Mouse (Mus musculus) adrenal gland, postnatal 36 days (tissue): ENCODE results near the gene Lmln. TPM values are rescaled to one million over a fixed set of nuclear protein-coding genes. Genes with fewer than 3 reads are reported as not detected.
"Not testable (repeated sequence)": the region's sequence is repeated elsewhere in the genome, so short reads cannot be mapped to it uniquely, and the experiment has no call there.

Experiments
- DNase-seq, 2 experiments: peaks; one replicate each; pipeline ENCODE4 v3.0.0; 2021; ENCODE audit warnings: mixed read lengths in 1 of 2
- total RNA-seq, 2 experiments: library from RNA; stranded (reverse); gene quantifications; 2 replicates each; pipeline ENCODE4 v1.2.3; 2021

The Lmln gene
- total RNA-seq, 2 experiments from 2014 or later, result 12.9 TPM

GRCm38 (mm10) chr16:33056786-33057185, 5.5 kb upstream of the Lmln start:
- peak; percentile 34 to 37 for DNase-seq

GRCm38 (mm10) chr16:33058033-33058432, 4.3 kb upstream of the Lmln start:
- DNase-seq, result no peak

DNA sequence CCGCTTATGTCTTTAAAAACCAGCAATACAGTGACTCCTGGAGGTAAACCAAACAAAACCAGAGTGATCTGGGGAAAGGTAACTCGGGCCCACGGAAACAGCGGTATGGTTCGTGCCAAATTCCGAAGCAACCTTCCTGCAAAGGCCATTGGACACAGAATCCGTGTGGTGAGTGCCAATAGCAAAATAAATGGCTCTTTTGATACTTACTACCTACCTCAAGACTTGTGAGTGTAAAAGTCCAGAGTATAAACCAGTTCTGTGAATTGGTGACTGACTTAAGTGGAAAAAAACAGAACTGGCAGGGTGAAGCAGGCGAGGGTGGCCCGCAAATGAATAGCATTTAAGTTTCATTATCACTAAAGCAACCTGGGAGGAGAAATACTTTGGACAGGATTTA, 3.7 kb upstream of the Lmln start:
- DNase-seq, result not testable (repeated sequence)

DNA sequence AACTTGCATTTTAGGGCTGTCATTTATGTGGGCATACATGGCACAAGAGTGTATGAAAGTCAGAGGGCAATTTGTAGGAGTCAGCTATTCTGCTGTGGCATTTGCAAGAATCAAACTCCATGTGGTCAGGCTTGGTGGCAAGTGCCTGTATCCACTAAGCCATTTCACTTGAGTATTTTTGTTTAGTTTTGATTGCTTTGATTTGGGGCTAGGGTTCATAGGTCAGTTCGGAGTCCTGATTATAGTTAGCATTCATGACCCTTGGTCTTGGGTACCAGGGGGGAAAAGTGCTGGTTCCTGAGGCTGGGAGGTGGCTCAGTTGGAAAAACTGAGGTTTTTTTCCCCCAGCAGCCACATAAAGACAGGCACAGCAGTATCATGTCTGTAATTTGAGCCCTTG, 2.9 kb upstream of the Lmln start:
- DNase-seq, result no peak

DNA sequence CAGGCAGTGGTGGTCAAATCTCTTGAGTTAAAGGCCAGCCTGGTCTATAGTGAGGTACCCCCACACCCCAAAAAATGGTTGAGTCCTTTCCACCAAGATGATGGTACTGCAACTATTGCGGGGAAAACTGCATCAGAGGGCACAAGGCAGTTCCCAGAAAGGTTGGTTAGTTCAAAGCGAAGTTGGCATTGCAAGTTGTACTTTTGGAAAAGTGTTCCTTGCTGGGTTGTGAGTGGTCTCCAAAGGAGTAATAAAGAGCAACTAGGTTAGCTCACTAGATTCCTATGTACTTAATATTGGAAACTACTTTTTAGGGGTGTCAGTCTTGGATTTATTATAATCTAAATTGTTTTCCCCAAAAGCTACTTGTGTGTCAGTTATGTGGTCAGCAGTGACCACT, 1.4 kb upstream of the Lmln start:
- DNase-seq, result no peak

- DNase-seq, result no peak
Observed at GRCm38 (mm10) chr16:33061400-33061799, 921 bp upstream of the Lmln start.

- DNase-seq, result peak; percentile 75 to 79
Observed at GRCm38 (mm10) chr16:33062682-33063131, 386 bp downstream of the Lmln start.

DNA sequence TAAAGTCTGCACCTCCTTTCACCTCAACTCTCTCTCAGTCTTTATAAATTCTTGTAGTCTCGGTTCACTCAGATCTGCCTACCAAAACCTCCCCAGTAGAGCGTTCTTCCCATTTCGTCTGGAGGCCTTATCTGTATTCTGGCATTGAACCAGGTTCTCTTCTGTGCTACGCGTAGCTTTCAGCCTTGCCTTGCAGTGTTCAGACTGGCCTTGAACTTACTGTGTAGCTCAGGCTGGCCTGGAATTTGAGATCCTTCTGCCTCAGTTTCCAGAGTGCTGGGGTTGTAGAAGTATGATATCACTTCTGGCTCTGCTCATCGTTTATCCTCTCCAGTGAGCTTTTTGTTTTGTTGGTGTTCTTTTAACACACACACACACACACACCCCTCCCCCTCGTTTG, 946 bp downstream of the Lmln start:
- DNase-seq, result peak in 1 of 2 experiments; percentile 32

- DNase-seq, result no peak
Observed at GRCm38 (mm10) chr16:33064636-33065035, 2.3 kb downstream of the Lmln start.

DNA sequence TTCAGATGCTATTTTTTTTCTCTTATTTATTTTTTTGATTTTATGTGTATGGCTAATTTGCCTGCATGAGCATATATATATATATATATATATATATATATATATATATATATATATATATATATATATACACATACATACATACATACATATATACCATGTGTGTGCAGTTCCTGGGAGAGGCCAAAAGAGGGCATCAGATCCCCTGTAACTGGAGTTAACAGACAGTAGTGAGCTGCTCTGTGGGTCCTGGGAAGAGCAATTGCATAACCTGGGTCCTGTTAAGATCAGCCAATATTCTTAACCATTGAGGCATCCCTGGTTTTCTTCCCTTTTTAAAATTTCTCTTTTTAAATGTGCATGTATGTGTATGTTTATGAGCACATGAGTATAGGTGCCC, 8.6 kb downstream of the Lmln start:
- DNase-seq, result no peak

GRCm38 (mm10) chr16:33072871-33073557, 10.7 kb downstream of the Lmln start:
- no peak for DNase-seq

- DNase-seq, result no peak
Observed at GRCm38 (mm10) chr16:33074967-33075366, 12.6 kb downstream of the Lmln start.

- peak; percentile 47 to 60 for DNase-seq
Observed at GRCm38 (mm10) chr16:33076078-33076477, 13.8 kb downstream of the Lmln start.

DNA sequence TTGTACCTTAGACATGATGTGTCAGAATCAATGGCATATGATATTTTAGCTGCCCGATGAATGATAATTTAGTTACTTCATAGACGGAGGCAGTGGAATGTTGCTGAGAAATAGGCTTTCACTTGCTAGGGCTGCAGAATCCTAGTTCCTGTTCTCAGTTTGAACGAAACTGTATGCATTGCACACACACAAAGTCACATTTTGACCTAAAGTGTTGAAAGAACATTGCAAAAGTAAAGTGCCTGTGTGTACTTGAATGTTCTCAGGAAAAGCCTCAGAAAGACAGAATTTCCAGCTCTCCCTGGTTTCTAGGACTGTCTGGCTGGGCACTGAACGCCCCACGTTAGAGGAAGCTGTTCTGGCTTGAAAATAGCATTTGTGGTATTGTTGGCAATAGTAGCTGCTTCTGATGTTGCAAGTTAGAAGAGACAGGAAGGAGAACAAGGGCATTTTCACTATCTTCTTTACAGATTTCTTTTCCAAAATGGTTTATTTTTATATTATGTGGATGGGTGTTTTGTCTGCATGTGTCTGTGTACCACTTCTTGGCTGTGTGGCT, 14.8 kb downstream of the Lmln start:
- no peak for DNase-seq

DNA sequence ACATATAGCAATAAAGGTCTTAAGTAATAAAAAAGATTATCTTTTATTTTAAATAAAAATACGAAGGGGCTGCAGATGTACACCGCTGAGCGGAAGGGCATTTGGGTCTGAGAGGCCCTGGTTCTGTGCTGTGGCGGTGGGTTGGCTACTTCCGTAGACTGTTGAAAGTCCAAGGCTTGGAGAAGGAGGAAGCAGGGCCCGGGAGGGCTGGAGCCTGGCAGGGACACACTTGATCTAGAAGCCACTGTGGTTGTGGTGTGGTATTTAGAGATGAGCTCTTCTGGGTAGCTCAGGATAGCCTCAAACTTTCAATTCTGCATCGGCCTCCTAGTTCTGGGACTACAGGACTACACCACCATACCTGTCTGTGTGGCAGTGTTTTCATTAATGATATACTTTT, 17.7 kb downstream of the Lmln start:
- DNase-seq, result no peak

- no peak for DNase-seq
Observed at GRCm38 (mm10) chr16:33082951-33083350, 20.6 kb downstream of the Lmln start.

- no peak for DNase-seq
Observed at GRCm38 (mm10) chr16:33083996-33084395, 21.7 kb downstream of the Lmln start.

DNA sequence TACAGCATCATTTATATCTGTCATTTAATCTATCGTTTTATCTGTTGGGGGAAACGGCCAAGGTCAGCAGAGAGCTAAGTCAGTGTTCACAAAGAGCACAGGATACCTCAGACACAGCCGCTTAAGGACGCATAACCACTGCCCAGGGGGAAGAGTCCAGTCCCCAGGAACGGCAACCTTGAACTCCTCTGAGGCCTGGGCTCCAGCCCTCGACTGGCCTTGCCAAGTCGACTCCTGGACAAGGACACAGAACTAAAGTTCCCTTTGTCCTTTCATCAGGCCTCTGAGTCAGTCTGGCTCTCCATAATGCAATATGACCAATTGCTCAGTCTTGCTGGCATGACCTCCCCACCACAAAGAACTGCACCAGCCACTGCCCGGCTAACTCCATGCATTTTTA, 23.3 kb downstream of the Lmln start:
- DNase-seq, result peak; percentile 84 to 88

GRCm38 (mm10) chr16:33113726-33114125, 51.4 kb downstream of the Lmln start:
- DNase-seq, result no peak

- DNase-seq, result no peak
Observed at GRCm38 (mm10) chr16:33123373-33123772, 61.1 kb downstream of the Lmln start.

DNA sequence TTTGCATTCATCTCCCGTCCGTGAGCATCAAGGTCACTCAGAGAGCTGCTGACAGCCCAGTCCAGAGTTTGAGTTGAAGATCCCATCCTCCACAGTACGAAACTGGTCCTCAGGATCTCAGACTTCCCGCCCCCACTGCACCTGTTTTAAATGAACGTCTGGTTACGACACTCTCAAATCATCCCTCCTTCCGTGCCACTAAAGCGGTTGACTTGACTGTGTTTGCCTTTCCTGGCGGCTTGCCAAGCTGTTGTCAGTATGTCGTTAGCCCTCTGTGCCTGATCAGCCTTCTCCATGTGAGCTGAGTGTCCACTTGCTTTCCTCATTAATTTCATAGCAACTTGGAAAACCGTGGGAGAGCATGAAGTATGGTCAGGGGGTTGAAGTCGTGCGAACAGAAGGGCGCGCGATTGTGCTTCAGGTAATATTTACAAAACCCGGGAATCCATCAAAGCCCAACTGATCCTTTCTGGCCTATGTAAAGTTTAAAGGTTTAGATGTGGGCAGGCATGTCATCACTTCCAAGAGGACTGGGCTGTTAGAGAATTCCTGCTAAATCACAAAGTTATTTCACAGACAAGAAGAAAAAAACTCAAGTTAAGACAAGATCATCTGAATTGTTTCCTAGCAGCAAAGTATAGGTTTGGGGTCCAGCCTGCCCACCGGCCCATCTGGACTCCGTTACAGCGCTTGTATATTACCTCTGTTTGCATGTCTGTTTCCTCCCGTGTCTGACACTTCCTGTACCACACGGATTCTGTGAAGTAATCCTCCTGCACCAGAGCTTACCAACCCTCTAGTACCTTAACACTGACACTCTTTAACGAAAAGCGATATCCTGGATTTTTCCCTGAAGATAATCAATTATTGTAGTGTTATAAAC, 61.9 kb downstream of the Lmln start:
- DNase-seq, result peak; percentile 72 to 77

DNA sequence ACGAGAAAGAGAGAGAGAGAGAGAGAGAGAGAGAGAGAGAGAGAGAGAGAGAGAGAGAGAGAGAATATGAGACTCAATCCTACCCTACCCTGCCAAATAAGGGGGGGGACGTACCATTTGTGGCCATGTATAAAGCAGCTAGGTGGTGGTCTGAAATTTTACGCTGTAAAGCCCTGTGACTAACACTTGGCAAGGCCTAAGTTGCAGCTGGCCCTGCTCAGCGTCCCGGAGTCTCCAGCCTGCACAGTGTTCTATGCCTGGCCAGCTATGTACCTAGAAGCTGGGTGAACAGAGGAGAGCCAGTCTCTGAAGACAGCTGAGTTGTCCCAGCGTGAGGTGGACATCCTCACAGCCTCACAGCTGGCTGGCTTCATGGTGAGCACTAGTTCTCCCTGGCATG, 64.7 kb downstream of the Lmln start:
- no peak for DNase-seq

DNA sequence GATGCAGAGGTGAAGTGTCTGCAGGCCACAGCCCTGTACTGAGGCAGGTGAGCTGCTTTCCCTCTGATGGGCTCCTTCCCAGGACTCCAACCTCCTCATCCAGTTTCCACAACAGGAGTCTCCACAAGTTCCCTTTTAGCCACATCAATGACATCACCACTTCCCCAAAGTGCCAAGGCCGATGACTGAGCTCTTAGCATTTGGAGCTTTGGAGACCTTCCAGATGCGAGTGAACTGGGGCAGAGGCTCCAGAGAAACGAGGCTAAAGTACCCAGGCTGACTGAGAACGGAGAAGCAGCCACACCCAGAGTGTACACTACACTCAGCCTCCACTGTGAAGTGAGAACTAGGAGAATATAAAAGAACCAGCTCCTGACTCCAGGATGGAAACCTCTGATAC, 68.4 kb downstream of the Lmln start:
- peak; percentile 78 to 82 for DNase-seq
